Mouse (Mus musculus): ENCODE data around the gene Cx3cr1. TPM values are rescaled to one million over a fixed set of nuclear protein-coding genes. Genes with fewer than 3 reads are reported as not detected.
A peak's percentile ranks its signal among the peaks of the same experiment; 100 is the strongest.
"Not testable (repeated sequence)": the region's sequence is repeated elsewhere in the genome, so short reads cannot be mapped to it uniquely, and the experiment has no call there.

Cx3cr1 gene
- polyA plus RNA-seq, 1 experiment from 2014 or later, result 4.1 TPM

GRCm38 (mm10) chr9:120014828-120015227 lies 54.9 kb downstream of the Cx3cr1 start:
- peaks cover 60% of the 10 kb centered on the region for H3K4me1 ChIP-seq
- no peak for DNase-seq (ENCODE audit: low spot score)
- no peaks in the 10 kb centered on the region for H3K9me3 ChIP-seq
- H3K27ac ChIP-seq, result peak overlapping the region; percentile 47
- H3K27me3 ChIP-seq (ENCODE audit: insufficient read depth, poor library complexity, severe bottlenecking), result no peaks in the 10 kb centered on the region
- H3K36me3 ChIP-seq, result peaks cover 77% of the 10 kb centered on the region
- no peak overlapping the region for H3K4me3 ChIP-seq
- 59% methylated on average over 6 of the region's 6 CpGs for WGBS

GRCm38 (mm10) chr9:120013251-120013820 lies 56.3 kb downstream of the Cx3cr1 start:
- 68% methylated on average over 11 of the region's 11 CpGs for WGBS
- Histone ChIP-seq H3K27me3 (ENCODE audit: insufficient read depth, poor library complexity, severe bottlenecking) (no peaks in the 10 kb centered on the region), H3K4me1 (peaks cover 51% of the 10 kb centered on the region), H3K9me3 (no peaks in the 10 kb centered on the region), H3K4me3 (no peak overlapping the region), H3K36me3 (peaks cover 62% of the 10 kb centered on the region), H3K27ac (no peak overlapping the region)
- DNase-seq (ENCODE audit: low spot score), result no peak

- Histone ChIP-seq H3K27me3 (ENCODE audit: insufficient read depth, poor library complexity, severe bottlenecking) (no peaks in the 10 kb centered on the region), H3K27ac (0 out of 2 replicates have a peak overlapping the region, but pooled peaks have one; percentile 13), H3K4me1 (peaks cover 51% of the 10 kb centered on the region), H3K9me3 (no peaks in the 10 kb centered on the region), H3K36me3 (peaks cover 56% of the 10 kb centered on the region), H3K4me3 (no peak overlapping the region)
- DNase-seq (ENCODE audit: low spot score), result no peak
- 78% methylated on average over 5 of the region's 5 CpGs for WGBS
Observed at GRCm38 (mm10) chr9:120012781-120013180, 56.9 kb downstream of the Cx3cr1 start.

- not testable (repeated sequence) for H3K27ac ChIP-seq; H3K4me3 ChIP-seq; H3K9me3 ChIP-seq; H3K27me3 ChIP-seq (ENCODE audit: insufficient read depth, poor library complexity, severe bottlenecking); DNase-seq (ENCODE audit: low spot score)
- Histone ChIP-seq H3K4me1 (peaks cover 49% of the 10 kb centered on the region), H3K36me3 (peaks cover 50% of the 10 kb centered on the region)
- 76% methylated on average over 6 of the region's 6 CpGs for WGBS
Observed at GRCm38 (mm10) chr9:120012161-120012560, 57.5 kb downstream of the Cx3cr1 start.

GRCm38 (mm10) chr9:120011533-120011932 lies 58.1 kb downstream of the Cx3cr1 start:
- peak overlapping the region; percentile 81 for H3K27ac ChIP-seq
- H3K9me3 ChIP-seq, result no peaks in the 10 kb centered on the region
- peaks cover 44% of the 10 kb centered on the region for H3K36me3 ChIP-seq
- peak overlapping the region; percentile 62 for H3K4me3 ChIP-seq
- DNase-seq (ENCODE audit: low spot score), result peak; percentile 90
- peaks cover 45% of the 10 kb centered on the region for H3K4me1 ChIP-seq
- H3K27me3 ChIP-seq (ENCODE audit: insufficient read depth, poor library complexity, severe bottlenecking), result no peaks in the 10 kb centered on the region
- 2% methylated on average over 10 of the region's 10 CpGs for WGBS

- peaks cover 39% of the 10 kb centered on the region for H3K4me1 ChIP-seq
- DNase-seq (ENCODE audit: low spot score), result peak; percentile 97
- peak overlapping the region; percentile 81 for H3K27ac ChIP-seq
- H3K36me3 ChIP-seq, result peaks cover 38% of the 10 kb centered on the region
- no peaks in the 10 kb centered on the region for H3K9me3 ChIP-seq
- 1% methylated on average over 59 of the region's 60 CpGs for WGBS
- no peaks in the 10 kb centered on the region for H3K27me3 ChIP-seq (ENCODE audit: insufficient read depth, poor library complexity, severe bottlenecking)
- H3K4me3 ChIP-seq, result peak overlapping the region; percentile 62
Observed at GRCm38 (mm10) chr9:120010781-120011511, 58.7 kb downstream of the Cx3cr1 start.

GRCm38 (mm10) chr9:120009871-120010270 lies 59.8 kb downstream of the Cx3cr1 start:
- H3K27me3 ChIP-seq (ENCODE audit: insufficient read depth, poor library complexity, severe bottlenecking), result no peaks in the 10 kb centered on the region
- H3K4me3 ChIP-seq, result no peak overlapping the region
- peaks cover 27% of the 10 kb centered on the region for H3K36me3 ChIP-seq
- WGBS, result 91% methylated on average over 3 of the region's 3 CpGs
- DNase-seq (ENCODE audit: low spot score), result no peak
- no peaks in the 10 kb centered on the region for H3K9me3 ChIP-seq
- H3K27ac ChIP-seq, result no peak overlapping the region
- H3K4me1 ChIP-seq, result peaks cover 32% of the 10 kb centered on the region

- Histone ChIP-seq H3K27me3 (ENCODE audit: insufficient read depth, poor library complexity, severe bottlenecking) (no peaks in the 10 kb centered on the region), H3K36me3 (peaks cover 22% of the 10 kb centered on the region), H3K27ac (peak overlapping the region; percentile 29; the same call in 1 of the 2 replicates), H3K4me1 (peaks cover 26% of the 10 kb centered on the region), H3K9me3 (no peaks in the 10 kb centered on the region), H3K4me3 (no peak overlapping the region)
- 82% methylated on average over 7 of the region's 7 CpGs for WGBS
- no peak for DNase-seq (ENCODE audit: low spot score)
Observed at GRCm38 (mm10) chr9:120009226-120009841, 60.3 kb downstream of the Cx3cr1 start.

GRCm38 (mm10) chr9:120007833-120008232 lies 61.8 kb downstream of the Cx3cr1 start:
- 93% methylated on average over 1 of the region's 1 CpGs for WGBS
- peaks cover 20% of the 10 kb centered on the region for H3K4me1 ChIP-seq
- no peaks in the 10 kb centered on the region for H3K27me3 ChIP-seq (ENCODE audit: insufficient read depth, poor library complexity, severe bottlenecking)
- peaks cover 7% of the 10 kb centered on the region; the same call in 1 of the 2 replicates for H3K36me3 ChIP-seq
- DNase-seq (ENCODE audit: low spot score), result no peak
- H3K27ac ChIP-seq, result no peak overlapping the region
- no peak overlapping the region for H3K4me3 ChIP-seq
- H3K9me3 ChIP-seq, result no peaks in the 10 kb centered on the region

- H3K27me3 ChIP-seq (ENCODE audit: insufficient read depth, poor library complexity, severe bottlenecking), result no peaks in the 10 kb centered on the region
- no peaks in the 10 kb centered on the region for H3K9me3 ChIP-seq
- 78% methylated on average over 3 of the region's 3 CpGs for WGBS
- DNase-seq (ENCODE audit: low spot score), result no peak
- no peak overlapping the region for H3K4me3 ChIP-seq
- no peaks in the 10 kb centered on the region for H3K36me3 ChIP-seq
- no peak overlapping the region for H3K27ac ChIP-seq
- H3K4me1 ChIP-seq, result peaks cover 23% of the 10 kb centered on the region
Observed at GRCm38 (mm10) chr9:120005936-120006335, 63.7 kb downstream of the Cx3cr1 start.

- Histone ChIP-seq H3K27me3 (ENCODE audit: insufficient read depth, poor library complexity, severe bottlenecking) (peaks cover 5% of the 10 kb centered on the region), H3K9me3 (no peaks in the 10 kb centered on the region), H3K4me3 (no peak overlapping the region), H3K36me3 (no peaks in the 10 kb centered on the region), H3K4me1 (peaks cover 19% of the 10 kb centered on the region), H3K27ac (peak overlapping the region; percentile 91)
- WGBS, result 81% methylated on average over 5 of the region's 5 CpGs
- DNase-seq (ENCODE audit: low spot score), result no peak
Observed at GRCm38 (mm10) chr9:120002893-120003292, 66.8 kb downstream of the Cx3cr1 start.

- H3K27ac ChIP-seq, result peak overlapping the region; percentile 91
- peaks cover 5% of the 10 kb centered on the region for H3K27me3 ChIP-seq (ENCODE audit: insufficient read depth, poor library complexity, severe bottlenecking)
- no peaks in the 10 kb centered on the region for H3K36me3 ChIP-seq
- H3K4me1 ChIP-seq, result peaks cover 19% of the 10 kb centered on the region
- H3K4me3 ChIP-seq, result peak overlapping the region; percentile 64
- no peaks in the 10 kb centered on the region for H3K9me3 ChIP-seq
- 10% methylated on average over 31 of the region's 31 CpGs for WGBS
- peak; percentile 98 for DNase-seq (ENCODE audit: low spot score)
Observed at GRCm38 (mm10) chr9:120001945-120002725, 67.5 kb downstream of the Cx3cr1 start.

Measured in heart, embryonic 10.5 days (tissue).